Mouse (Mus musculus) intestine, embryonic 16.5 days (tissue): ENCODE data around the gene Mapk10. TPM values are rescaled to one million over a fixed set of nuclear protein-coding genes. Genes with fewer than 3 reads are reported as not detected.

ENCODE experiments used
- ATAC-seq: fragments of 200-750 bp; cut with Nextera tagmentation; 2 replicates; pipeline ENCODE4 v1.8.0; 2017; ENCODE audit warnings: moderate TSS enrichment, moderate library complexity
- H3K27ac ChIP-seq: fragments of 300-500 bp; sonication (generic); 2 replicates; pipeline ENCODE4 v1.5.1; 2014; ENCODE audit warnings: mild to moderate bottlenecking, low read length
- H3K27me3 ChIP-seq: fragments of 300-500 bp; sonication (generic); replicated peaks from 2 replicates; pipeline ENCODE4 v1.6.1; 2014; ENCODE audit warnings: low read length, control low read depth, mixed read lengths; ENCODE audit not compliant: control insufficient read depth, insufficient read depth
- H3K36me3 ChIP-seq: fragments of 300-500 bp; sonication (generic); 2 replicates; pipeline ENCODE4 v1.6.1; 2014; ENCODE audit warnings: low read length, control low read depth; ENCODE audit not compliant: control insufficient read depth, insufficient read depth
- H3K4me1 ChIP-seq: fragments of 300-500 bp; sonication (generic); 2 replicates; pipeline ENCODE4 v1.6.1; 2014; ENCODE audit warnings: low read length, control low read depth, mixed read lengths; ENCODE audit not compliant: control insufficient read depth, insufficient read depth
- H3K4me2 ChIP-seq: fragments of 300-500 bp; sonication (generic); 2 replicates; pipeline ENCODE4 v1.6.1; 2014; ENCODE audit warnings: low read depth, low read length, control low read depth
- H3K4me3 ChIP-seq: fragments of 300-500 bp; sonication (generic); 2 replicates; pipeline ENCODE4 v1.5.1; 2014; ENCODE audit warnings: mild to moderate bottlenecking, low read length
- H3K9ac ChIP-seq: fragments of 300-500 bp; sonication (generic); 2 replicates; pipeline ENCODE4 v1.6.1; 2014; ENCODE audit warnings: low read depth, low read length
- H3K9me3 ChIP-seq: fragments of 300-500 bp; sonication (generic); 2 replicates; pipeline ENCODE4 v1.6.1; 2016; ENCODE audit warnings: low read length, control low read depth; ENCODE audit not compliant: control insufficient read depth
- WGBS: fragments of 180-500 bp; shearing (Covaris S2); extraction: QIAGEN DNeasy Blood & Tissue Kit; methylation state at CpG from one replicate; pipeline ENCODE4 v1.1.7; 2014; 5-methylcytosine and 5-hydroxymethylcytosine counted together
- polyA plus RNA-seq: library from polyadenylated mRNA; unstranded; fragments of >200 nt; fragmentation: Nextera tagmentation; extraction: Ambion mirVana; gene quantifications from 2 replicates; pipeline ENCODE4 v1.2.1, GENCODE M21; 2015

Gene Mapk10
- polyA plus RNA-seq, 1 experiment from 2014 or later: 5.3 TPM

- WGBS: 92% methylated on average over 3 of the region's 3 CpGs
- H3K27me3 ChIP-seq: no peaks in the 10 kb centered on the region
- no peak overlapping the region for H3K9ac ChIP-seq
- no peak for ATAC-seq
- H3K27ac ChIP-seq: no peak overlapping the region
- H3K9me3 ChIP-seq: no peaks in the 10 kb centered on the region
- H3K4me1 ChIP-seq: no peaks in the 10 kb centered on the region
- H3K4me3 ChIP-seq: no peak overlapping the region
- H3K36me3 ChIP-seq: no peaks in the 10 kb centered on the region
- H3K4me2 ChIP-seq: no peak overlapping the region
These were observed 173.4 kb downstream of the Mapk10 start for GRCm38 (mm10) chr5:103037752-103038151.

GRCm38 (mm10) chr5:103028940-103029621 is 182.1 kb downstream of the Mapk10 start:
- H3K4me3 ChIP-seq: no peak overlapping the region
- no peaks in the 10 kb centered on the region for H3K4me1 ChIP-seq
- H3K4me2 ChIP-seq: no peak overlapping the region
- H3K27ac ChIP-seq: no peak overlapping the region; the same call in 1 of the 2 replicates
- no peaks in the 10 kb centered on the region for H3K9me3 ChIP-seq
- WGBS: 70% methylated on average over 13 of the region's 13 CpGs
- no peak overlapping the region for H3K9ac ChIP-seq
- H3K27me3 ChIP-seq: no peaks in the 10 kb centered on the region
- no peak for ATAC-seq
- no peaks in the 10 kb centered on the region for H3K36me3 ChIP-seq

GRCm38 (mm10) chr5:103022504-103023172 is 188.5 kb downstream of the Mapk10 start:
- ATAC-seq: no peak
- Histone ChIP-seq H3K9ac (no peak overlapping the region), H3K4me3 (no peak overlapping the region), H3K9me3 (no peaks in the 10 kb centered on the region), H3K27ac (no peak overlapping the region), H3K4me1 (no peaks in the 10 kb centered on the region), H3K27me3 (no peaks in the 10 kb centered on the region), H3K36me3 (no peaks in the 10 kb centered on the region), H3K4me2 (no peak overlapping the region)
- WGBS: 63% methylated on average over 7 of the region's 7 CpGs

GRCm38 (mm10) chr5:103021479-103021878 is 189.7 kb downstream of the Mapk10 start:
- no peak for ATAC-seq
- Histone ChIP-seq H3K36me3 (no peaks in the 10 kb centered on the region), H3K4me1 (no peaks in the 10 kb centered on the region), H3K9ac (no peak overlapping the region), H3K27me3 (no peaks in the 10 kb centered on the region), H3K4me2 (no peak overlapping the region), H3K27ac (no peak overlapping the region), H3K9me3 (no peaks in the 10 kb centered on the region), H3K4me3 (no peak overlapping the region)
- 80% methylated on average over 8 of the region's 8 CpGs for WGBS

- WGBS: 55% methylated on average over 3 of the region's 3 CpGs
- Histone ChIP-seq H3K4me3 (no peak overlapping the region), H3K9ac (no peak overlapping the region), H3K4me1 (no peaks in the 10 kb centered on the region), H3K36me3 (no peaks in the 10 kb centered on the region), H3K27me3 (no peaks in the 10 kb centered on the region), H3K9me3 (no peaks in the 10 kb centered on the region), H3K4me2 (no peak overlapping the region), H3K27ac (no peak overlapping the region)
- ATAC-seq: no peak
These were observed 190.2 kb downstream of the Mapk10 start for GRCm38 (mm10) chr5:103020954-103021353.

GRCm38 (mm10) chr5:103020127-103020526 is 191.0 kb downstream of the Mapk10 start:
- WGBS: 88% methylated on average over 5 of the region's 5 CpGs
- no peak for ATAC-seq
- H3K9me3 ChIP-seq: no peaks in the 10 kb centered on the region

GRCm38 (mm10) chr5:103017637-103018036 is 193.5 kb downstream of the Mapk10 start:
- Histone ChIP-seq H3K9ac (no peak overlapping the region), H3K9me3 (no peaks in the 10 kb centered on the region), H3K4me2 (no peak overlapping the region), H3K4me1 (no peaks in the 10 kb centered on the region), H3K27me3 (no peaks in the 10 kb centered on the region), H3K27ac (no peak overlapping the region), H3K36me3 (no peaks in the 10 kb centered on the region), H3K4me3 (no peak overlapping the region)
- WGBS: 77% methylated on average over 7 of the region's 7 CpGs
- no peak for ATAC-seq

More at GRCm38 (mm10) chr5:103020127-103020526, 191.0 kb downstream of the Mapk10 start:
- Histone ChIP-seq H3K4me2 (no peak overlapping the region), H3K9ac (no peak overlapping the region), H3K27me3 (no peaks in the 10 kb centered on the region), H3K4me3 (no peak overlapping the region), H3K4me1 (no peaks in the 10 kb centered on the region), H3K36me3 (no peaks in the 10 kb centered on the region), H3K27ac (no peak overlapping the region)

- Histone ChIP-seq H3K9me3 (no peaks in the 10 kb centered on the region), H3K4me1 (no peaks in the 10 kb centered on the region), H3K4me2 (no peak overlapping the region), H3K27ac (no peak overlapping the region), H3K36me3 (no peaks in the 10 kb centered on the region), H3K4me3 (no peak overlapping the region), H3K27me3 (no peaks in the 10 kb centered on the region), H3K9ac (no peak overlapping the region)
- no peak for ATAC-seq
- 88% methylated on average over 4 of the region's 4 CpGs for WGBS
These were observed 196.8 kb downstream of the Mapk10 start for GRCm38 (mm10) chr5:103014309-103014708.

GRCm38 (mm10) chr5:103008894-103009293 is 202.2 kb downstream of the Mapk10 start:
- ATAC-seq: no peak
- WGBS: 73% methylated on average over 4 of the region's 4 CpGs

More at GRCm38 (mm10) chr5:103008894-103009293, 202.2 kb downstream of the Mapk10 start:
- Histone ChIP-seq H3K4me3 (no peak overlapping the region), H3K27me3 (no peaks in the 10 kb centered on the region), H3K9me3 (no peaks in the 10 kb centered on the region), H3K9ac (no peak overlapping the region), H3K4me1 (no peaks in the 10 kb centered on the region), H3K27ac (no peak overlapping the region), H3K36me3 (no peaks in the 10 kb centered on the region), H3K4me2 (no peak overlapping the region)
